Mouse (Mus musculus): ENCODE measurements around the gene Rrp1b. TPM values are rescaled to one million over a fixed set of nuclear protein-coding genes. Genes with fewer than 3 reads are reported as not detected.
A peak's percentile ranks its signal among the peaks of the same experiment; 100 is the strongest.

Rrp1b gene
- polyA plus RNA-seq, 1 experiment from 2014 or later: 29.2 TPM

- ATAC-seq (replicated peaks; ENCODE audit: insufficient number of reproducible peaks, insufficient read depth, low FRiP score, low read depth): no peak
Measured at GRCm38 (mm10) chr17:32012254-32012653, 23.6 kb upstream of the Rrp1b start.

GRCm38 (mm10) chr17:32013659-32014058, 22.2 kb upstream of the Rrp1b start:
- Histone ChIP-seq H3K36me3 (no peaks in the 10 kb centered on the region), H3K27ac (no peak overlapping the region), H3K4me1 (replicated peaks) (peaks cover 16% of the 10 kb centered on the region), H3K4me3 (no peak overlapping the region), H3K9me3 (replicated peaks) (no peaks in the 10 kb centered on the region), H3K27me3 (no peaks in the 10 kb centered on the region), H3K4me2 (no peak overlapping the region), H3K9ac (no peak overlapping the region)
- no peak for ATAC-seq (replicated peaks; ENCODE audit: insufficient number of reproducible peaks, insufficient read depth, low FRiP score, low read depth)

More at GRCm38 (mm10) chr17:32012254-32012653, 23.6 kb upstream of the Rrp1b start:
- Histone ChIP-seq H3K27me3 (no peaks in the 10 kb centered on the region), H3K27ac (no peak overlapping the region), H3K9me3 (replicated peaks) (no peaks in the 10 kb centered on the region), H3K36me3 (no peaks in the 10 kb centered on the region), H3K4me1 (replicated peaks) (peaks cover 9% of the 10 kb centered on the region), H3K9ac (no peak overlapping the region), H3K4me3 (no peak overlapping the region), H3K4me2 (no peak overlapping the region)
- 31% methylated on average over 3 of the region's 3 CpGs for WGBS

- ATAC-seq (replicated peaks; ENCODE audit: insufficient number of reproducible peaks, insufficient read depth, low FRiP score, low read depth): no peak
- 90% methylated on average over 8 of the region's 8 CpGs for WGBS
- H3K4me3 ChIP-seq: no peak overlapping the region
- no peaks in the 10 kb centered on the region for H3K27me3 ChIP-seq
- no peaks in the 10 kb centered on the region for H3K9me3 ChIP-seq (replicated peaks)
- H3K9ac ChIP-seq: no peak overlapping the region
- H3K36me3 ChIP-seq: no peaks in the 10 kb centered on the region
- no peak overlapping the region for H3K4me2 ChIP-seq
- peaks cover 19% of the 10 kb centered on the region for H3K4me1 ChIP-seq (replicated peaks)
- no peak overlapping the region for H3K27ac ChIP-seq
Measured at GRCm38 (mm10) chr17:32016481-32016880, 19.4 kb upstream of the Rrp1b start.

- Histone ChIP-seq H3K4me1 (replicated peaks) (peaks cover 11% of the 10 kb centered on the region), H3K9ac (no peak overlapping the region), H3K27ac (peak overlapping the region; percentile 88), H3K4me2 (no peak overlapping the region), H3K27me3 (no peaks in the 10 kb centered on the region), H3K9me3 (replicated peaks) (no peaks in the 10 kb centered on the region), H3K36me3 (no peaks in the 10 kb centered on the region), H3K4me3 (no peak overlapping the region)
- peak; percentile 64 for ATAC-seq (replicated peaks; ENCODE audit: insufficient number of reproducible peaks, insufficient read depth, low FRiP score, low read depth)
- 65% methylated on average over 5 of the region's 5 CpGs for WGBS
Measured at GRCm38 (mm10) chr17:32018127-32018894, 17.6 kb upstream of the Rrp1b start.

- no peak for ATAC-seq (replicated peaks; ENCODE audit: insufficient number of reproducible peaks, insufficient read depth, low FRiP score, low read depth)
- Histone ChIP-seq H3K4me1 (replicated peaks) (peaks cover 15% of the 10 kb centered on the region), H3K9ac (no peak overlapping the region), H3K9me3 (replicated peaks) (no peaks in the 10 kb centered on the region), H3K36me3 (no peaks in the 10 kb centered on the region), H3K4me3 (no peak overlapping the region), H3K27me3 (no peaks in the 10 kb centered on the region), H3K4me2 (no peak overlapping the region), H3K27ac (no peak overlapping the region)
- WGBS: 91% methylated on average over 3 of the region's 3 CpGs
Measured at GRCm38 (mm10) chr17:32021981-32022380, 13.9 kb upstream of the Rrp1b start.

- H3K4me3 ChIP-seq: no peak overlapping the region
- H3K9me3 ChIP-seq (replicated peaks): no peaks in the 10 kb centered on the region
- H3K9ac ChIP-seq: no peak overlapping the region
- H3K27ac ChIP-seq: no peak overlapping the region
- H3K36me3 ChIP-seq: no peaks in the 10 kb centered on the region
- peaks cover 12% of the 10 kb centered on the region for H3K4me1 ChIP-seq (replicated peaks)
- WGBS: 71% methylated on average over 6 of the region's 6 CpGs
- no peaks in the 10 kb centered on the region for H3K27me3 ChIP-seq
- ATAC-seq (replicated peaks; ENCODE audit: insufficient number of reproducible peaks, insufficient read depth, low FRiP score, low read depth): no peak
- H3K4me2 ChIP-seq: no peak overlapping the region
Measured at GRCm38 (mm10) chr17:32022551-32022950, 13.3 kb upstream of the Rrp1b start.

GRCm38 (mm10) chr17:32023088-32023487, 12.8 kb upstream of the Rrp1b start:
- H3K9me3 ChIP-seq (replicated peaks): no peaks in the 10 kb centered on the region
- H3K4me2 ChIP-seq: no peak overlapping the region
- peaks cover 12% of the 10 kb centered on the region for H3K4me1 ChIP-seq (replicated peaks)
- WGBS: 55% methylated on average over 8 of the region's 8 CpGs
- 0 out of 2 replicates have a peak overlapping the region, but pooled peaks have one; percentile 14 for H3K27ac ChIP-seq
- no peak overlapping the region for H3K4me3 ChIP-seq
- H3K27me3 ChIP-seq: no peaks in the 10 kb centered on the region
- no peak overlapping the region for H3K9ac ChIP-seq
- no peaks in the 10 kb centered on the region for H3K36me3 ChIP-seq
- ATAC-seq (replicated peaks; ENCODE audit: insufficient number of reproducible peaks, insufficient read depth, low FRiP score, low read depth): no peak

GRCm38 (mm10) chr17:32024671-32025073, 11.2 kb upstream of the Rrp1b start:
- Histone ChIP-seq H3K4me1 (replicated peaks) (0 out of 2 replicates have a peak, but pooled peaks cover 4% of the 10 kb centered on the region), H3K9me3 (replicated peaks) (no peaks in the 10 kb centered on the region), H3K27ac (no peak overlapping the region; the same call in 1 of the 2 replicates), H3K4me3 (no peak overlapping the region), H3K36me3 (no peaks in the 10 kb centered on the region), H3K9ac (no peak overlapping the region), H3K4me2 (no peak overlapping the region), H3K27me3 (no peaks in the 10 kb centered on the region)
- no peak for ATAC-seq (replicated peaks; ENCODE audit: insufficient number of reproducible peaks, insufficient read depth, low FRiP score, low read depth)
- WGBS: 55% methylated on average over 5 of the region's 5 CpGs

GRCm38 (mm10) chr17:32025386-32025785, 10.5 kb upstream of the Rrp1b start:
- Histone ChIP-seq H3K4me1 (replicated peaks) (0 out of 2 replicates have a peak, but pooled peaks cover 4% of the 10 kb centered on the region), H3K4me2 (no peak overlapping the region), H3K27ac (no peak overlapping the region), H3K27me3 (no peaks in the 10 kb centered on the region), H3K9ac (no peak overlapping the region), H3K9me3 (replicated peaks) (no peaks in the 10 kb centered on the region), H3K4me3 (no peak overlapping the region), H3K36me3 (no peaks in the 10 kb centered on the region)
- ATAC-seq (replicated peaks; ENCODE audit: insufficient number of reproducible peaks, insufficient read depth, low FRiP score, low read depth): 0 out of 2 replicates have a peak, but pooled peaks have one; percentile 43
- WGBS: 6% methylated on average over 2 of the region's 2 CpGs

- Histone ChIP-seq H3K27ac (no peak overlapping the region), H3K9me3 (replicated peaks) (no peaks in the 10 kb centered on the region), H3K4me3 (no peak overlapping the region), H3K4me2 (no peak overlapping the region), H3K4me1 (replicated peaks) (0 out of 2 replicates have a peak, but pooled peaks cover 4% of the 10 kb centered on the region), H3K9ac (no peak overlapping the region), H3K36me3 (no peaks in the 10 kb centered on the region), H3K27me3 (no peaks in the 10 kb centered on the region)
- no peak for ATAC-seq (replicated peaks; ENCODE audit: insufficient number of reproducible peaks, insufficient read depth, low FRiP score, low read depth)
- 30% methylated on average over 3 of the region's 3 CpGs for WGBS
Measured at GRCm38 (mm10) chr17:32027666-32028065, 8.2 kb upstream of the Rrp1b start.

- ATAC-seq (replicated peaks; ENCODE audit: insufficient number of reproducible peaks, insufficient read depth, low FRiP score, low read depth): no peak
- Histone ChIP-seq H3K27ac (no peak overlapping the region), H3K27me3 (no peaks in the 10 kb centered on the region), H3K36me3 (no peaks in the 10 kb centered on the region), H3K9ac (no peak overlapping the region), H3K4me2 (no peak overlapping the region), H3K4me3 (no peak overlapping the region), H3K9me3 (replicated peaks) (no peaks in the 10 kb centered on the region), H3K4me1 (replicated peaks) (0 out of 2 replicates have a peak, but pooled peaks cover 4% of the 10 kb centered on the region)
- WGBS: 71% methylated on average over 3 of the region's 3 CpGs
Measured at GRCm38 (mm10) chr17:32028301-32028700, 7.6 kb upstream of the Rrp1b start.

- no peaks in the 10 kb centered on the region for H3K27me3 ChIP-seq
- H3K9ac ChIP-seq: no peak overlapping the region
- H3K27ac ChIP-seq: no peak overlapping the region
- no peak overlapping the region for H3K4me3 ChIP-seq
- H3K9me3 ChIP-seq (replicated peaks): no peaks in the 10 kb centered on the region
- ATAC-seq (replicated peaks; ENCODE audit: insufficient number of reproducible peaks, insufficient read depth, low FRiP score, low read depth): no peak
- H3K36me3 ChIP-seq: no peaks in the 10 kb centered on the region
- peaks cover 4% of the 10 kb centered on the region for H3K4me1 ChIP-seq (replicated peaks)
- 51% methylated on average over 7 of the region's 7 CpGs for WGBS
- no peak overlapping the region for H3K4me2 ChIP-seq
Measured at GRCm38 (mm10) chr17:32031684-32032083, 4.2 kb upstream of the Rrp1b start.

Measured in heart, embryonic 15.5 days (tissue).